Mouse (Mus musculus) T-helper 1 cell (primary cell): ENCODE measurements at regions not wholly inside any gene's neighbourhood (a gene's known extent, or its start where the extent isn't known, plus 50 kb on each side); places are given as distances from the start of the nearest gene placed in this dataset.
"Not testable (repeated sequence)": the region's sequence is repeated elsewhere in the genome, so short reads cannot be mapped to it uniquely, and the experiment has no call there.

Experiments used
- in situ Hi-C: fragments of 300-600 bp; cut with MboI, MseI; formaldehyde crosslinking; loops from one replicate; pipeline ENCODE4 v1.15.1; 2025; ENCODE audit warnings: high pct_unique_total_duplicates

GRCm38 (mm10) chr9:90618154-90618553, 347.6 kb upstream of the Tbc1d2b start:
- in situ Hi-C loops: no loop called here

GRCm38 (mm10) chr9:90597894-90598293, 327.3 kb upstream of the Tbc1d2b start:
- in situ Hi-C loops: no loop called here

- in situ Hi-C loops: no loop called here
These were observed 286.1 kb upstream of the Tbc1d2b start for GRCm38 (mm10) chr9:90556742-90557141.

GRCm38 (mm10) chr9:90556216-90556615, 285.6 kb upstream of the Tbc1d2b start:
- in situ Hi-C loops: no loop called here

GRCm38 (mm10) chr9:90547931-90548330, 277.3 kb upstream of the Tbc1d2b start:
- in situ Hi-C loops: no loop called here

- in situ Hi-C loops: no loop called here
These were observed 276.1 kb upstream of the Tbc1d2b start for GRCm38 (mm10) chr9:90546720-90547119.

- in situ Hi-C loops: not testable (repeated sequence)
These were observed 267.1 kb upstream of the Tbc1d2b start for GRCm38 (mm10) chr9:90537683-90538082.

GRCm38 (mm10) chr9:90533372-90533771, 262.8 kb upstream of the Tbc1d2b start:
- in situ Hi-C loops: no loop called here

- in situ Hi-C loops: no loop called here
These were observed 250.6 kb upstream of the Tbc1d2b start for GRCm38 (mm10) chr9:90521186-90521585.

- in situ Hi-C loops: no loop called here
These were observed 224.3 kb upstream of the Tbc1d2b start for GRCm38 (mm10) chr9:90494888-90495287.

GRCm38 (mm10) chr9:90490561-90491152, 220.1 kb upstream of the Tbc1d2b start:
- in situ Hi-C loops: no loop called here

- in situ Hi-C loops: loop anchor here (5.0 kb wide), 1 partner anchor 243 kb away; no protein-coding TSS in a partner anchor
These were observed 180.0 kb upstream of the Tbc1d2b start for GRCm38 (mm10) chr9:90450579-90450978.

GRCm38 (mm10) chr9:90446957-90447356, 176.4 kb upstream of the Tbc1d2b start:
- in situ Hi-C loops: no loop called here

- in situ Hi-C loops: no loop called here
These were observed 164.3 kb upstream of the Tbc1d2b start for GRCm38 (mm10) chr9:90434902-90435301.

GRCm38 (mm10) chr9:90430898-90431297, 160.3 kb upstream of the Tbc1d2b start:
- in situ Hi-C loops: no loop called here

- in situ Hi-C loops: no loop called here
These were observed 151.1 kb upstream of the Tbc1d2b start for GRCm38 (mm10) chr9:90421662-90422061.

- in situ Hi-C loops: no loop called here
These were observed 149.3 kb upstream of the Tbc1d2b start for GRCm38 (mm10) chr9:90419762-90420541.

- in situ Hi-C loops: no loop called here
These were observed 138.2 kb upstream of the Tbc1d2b start for GRCm38 (mm10) chr9:90408789-90409188.

GRCm38 (mm10) chr9:90407573-90407972, 137.0 kb upstream of the Tbc1d2b start:
- in situ Hi-C loops: no loop called here

GRCm38 (mm10) chr9:90388401-90388800, 117.8 kb upstream of the Tbc1d2b start:
- in situ Hi-C loops: no loop called here

- in situ Hi-C loops: no loop called here
These were observed 114.4 kb upstream of the Tbc1d2b start for GRCm38 (mm10) chr9:90385047-90385446.

- in situ Hi-C loops: no loop called here
These were observed 109.5 kb upstream of the Tbc1d2b start for GRCm38 (mm10) chr9:90380099-90380498.

GRCm38 (mm10) chr9:90369568-90369967, 99.0 kb upstream of the Tbc1d2b start:
- in situ Hi-C loops: no loop called here
